Mouse (Mus musculus): ENCODE data around the gene Errfi1. TPM values are rescaled to one million over a fixed set of nuclear protein-coding genes. Genes with fewer than 3 reads are reported as not detected.

Gene Errfi1
- total RNA-seq (2014; rRNA removed; ENCODE audit: low replicate concordance), result 16.0 and 33.7 TPM in 2 replicates
- 7.4 and 7.9 TPM in 2 replicates for polyA plus RNA-seq (2015; fragmentation: Nextera tagmentation; extraction: Ambion mirVana)

GRCm38 (mm10) chr4:150853680-150854461 lies at the start of gene Errfi1:
Gene Errfi1 (plus strand): TSS chr4:150853919.
- Histone ChIP-seq H3K4me3 (ENCODE audit: low read depth, low read length) (peak within 1 kb of the TSS; percentile 82), H3K9me3 (replicated peaks; ENCODE audit: control insufficient read depth, low read length) (no peaks in the 10 kb centered on the region), H3K36me3 (replicated peaks; ENCODE audit: control insufficient read depth, insufficient read depth, low read length) (no peaks in the 10 kb centered on the region), H3K27me3 (ENCODE audit: control insufficient read depth, insufficient read depth, low read length) (peaks cover 10% of the 10 kb centered on the region; the same call in 1 of the 2 replicates), H3K4me2 (ENCODE audit: low read depth, low read length) (peak within 1 kb of the TSS; percentile 91), H3K4me1 (ENCODE audit: control insufficient read depth, insufficient read depth) (peaks cover 5% of the 10 kb centered on the region), H3K9ac (replicated peaks; ENCODE audit: low read depth, low read length) (no peak within 1 kb of the TSS), H3K27ac (ENCODE audit: low read depth) (peak within 1 kb of the TSS; percentile 15; the same call in 1 of the 2 replicates)
- DNase-seq (ENCODE audit: low spot score), result no peak
- TF ChIP-seq CTCF (IDR thresholded peaks at IDR 0.05; ENCODE audit: low read depth) (no peak), EP300 (IDR thresholded peaks at IDR 0.05; ENCODE audit: low read depth) (no peak)
- ATAC-seq (ENCODE audit: insufficient read depth, low read depth), result no peak
- WGBS, result 69% methylated on average over 13 of the region's 13 CpGs

GRCm38 (mm10) chr4:150804204-150804603 lies 49.5 kb upstream of the Errfi1 start:
- WGBS, result 78% methylated on average over 6 of the region's 6 CpGs
- no peak for ATAC-seq (ENCODE audit: insufficient read depth, low read depth)
- TF ChIP-seq CTCF (IDR thresholded peaks at IDR 0.05; ENCODE audit: low read depth) (no peak), EP300 (IDR thresholded peaks at IDR 0.05; ENCODE audit: low read depth) (no peak)
- Histone ChIP-seq H3K4me1 (ENCODE audit: control insufficient read depth, insufficient read depth) (peaks cover 23% of the 10 kb centered on the region), H3K27me3 (ENCODE audit: control insufficient read depth, insufficient read depth, low read length) (no peaks in the 10 kb centered on the region), H3K4me2 (ENCODE audit: low read depth, low read length) (no peak overlapping the region), H3K36me3 (replicated peaks; ENCODE audit: control insufficient read depth, insufficient read depth, low read length) (no peaks in the 10 kb centered on the region), H3K27ac (ENCODE audit: low read depth) (no peak overlapping the region), H3K9ac (replicated peaks; ENCODE audit: low read depth, low read length) (no peak overlapping the region), H3K4me3 (ENCODE audit: low read depth, low read length) (no peak overlapping the region), H3K9me3 (replicated peaks; ENCODE audit: control insufficient read depth, low read length) (no peaks in the 10 kb centered on the region)
- no peak for DNase-seq (ENCODE audit: low spot score)

DNA sequence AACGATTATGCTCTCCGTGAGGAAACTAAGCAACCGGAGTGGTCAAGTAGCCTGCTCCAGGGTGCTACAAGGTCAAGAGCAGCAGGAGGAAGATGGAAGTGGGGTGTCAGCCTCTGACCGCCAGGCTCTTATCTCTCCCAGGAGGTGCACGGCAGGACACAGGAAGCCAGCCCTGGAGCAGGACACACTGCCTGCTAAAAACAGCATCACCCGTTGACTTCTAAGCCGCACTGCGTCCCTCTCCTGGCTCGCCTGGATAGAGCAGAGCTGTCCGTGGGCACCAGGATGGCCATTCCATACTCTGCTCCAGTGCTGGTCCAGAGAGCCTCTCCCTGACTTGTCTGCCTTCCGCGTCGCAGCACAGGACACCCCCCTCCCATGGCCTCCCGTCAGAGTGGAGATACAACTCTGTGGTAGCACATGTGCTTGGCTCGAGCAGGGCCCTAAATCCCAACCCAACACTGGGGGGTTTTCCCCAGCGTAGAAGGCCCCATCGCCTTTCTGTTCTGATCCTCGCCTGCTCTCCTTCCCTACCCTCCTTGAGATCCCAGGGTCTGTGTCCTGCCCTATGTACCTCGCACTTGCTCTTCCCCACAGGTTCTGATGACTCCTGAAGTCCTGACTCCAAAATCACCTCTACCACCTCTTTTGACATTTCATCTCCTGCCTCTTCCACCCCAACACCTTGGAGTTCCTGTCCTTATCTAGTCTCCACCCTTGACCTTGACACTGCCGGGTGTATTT lies 45.8 kb upstream of the Errfi1 start:
- ATAC-seq (ENCODE audit: insufficient read depth, low read depth) (peak; percentile 59), DNase-seq (ENCODE audit: low spot score) (peak; percentile 14)
- no peaks in the 10 kb centered on the region for H3K36me3 ChIP-seq (replicated peaks; ENCODE audit: control insufficient read depth, insufficient read depth, low read length)
- WGBS, result 15% methylated on average over 20 of the region's 20 CpGs
- H3K9ac ChIP-seq (replicated peaks; ENCODE audit: low read depth, low read length), result no peak overlapping the region
- no peak for TF ChIP-seq EP300 (IDR thresholded peaks at IDR 0.05; ENCODE audit: low read depth)
- TF ChIP-seq CTCF (IDR thresholded peaks at IDR 0.05; ENCODE audit: low read depth), result no peak
- H3K4me3 ChIP-seq (ENCODE audit: low read depth, low read length), result no peak overlapping the region
- peaks cover 9% of the 10 kb centered on the region for H3K4me1 ChIP-seq (ENCODE audit: control insufficient read depth, insufficient read depth)
- H3K9me3 ChIP-seq (replicated peaks; ENCODE audit: control insufficient read depth, low read length), result no peaks in the 10 kb centered on the region
- peak overlapping the region; percentile 22 for H3K4me2 ChIP-seq (ENCODE audit: low read depth, low read length)
- no peaks in the 10 kb centered on the region for H3K27me3 ChIP-seq (ENCODE audit: control insufficient read depth, insufficient read depth, low read length)
- peak overlapping the region; percentile 61 for H3K27ac ChIP-seq (ENCODE audit: low read depth)

GRCm38 (mm10) chr4:150808471-150808847 lies 45.3 kb upstream of the Errfi1 start:
- Histone ChIP-seq H3K27ac (ENCODE audit: low read depth) (peak overlapping the region; percentile 61), H3K4me1 (ENCODE audit: control insufficient read depth, insufficient read depth) (peaks cover 9% of the 10 kb centered on the region), H3K9ac (replicated peaks; ENCODE audit: low read depth, low read length) (no peak overlapping the region), H3K9me3 (replicated peaks; ENCODE audit: control insufficient read depth, low read length) (no peaks in the 10 kb centered on the region), H3K4me3 (ENCODE audit: low read depth, low read length) (no peak overlapping the region), H3K4me2 (ENCODE audit: low read depth, low read length) (peak overlapping the region; percentile 22), H3K36me3 (replicated peaks; ENCODE audit: control insufficient read depth, insufficient read depth, low read length) (no peaks in the 10 kb centered on the region), H3K27me3 (ENCODE audit: control insufficient read depth, insufficient read depth, low read length) (no peaks in the 10 kb centered on the region)
- ATAC-seq (ENCODE audit: insufficient read depth, low read depth) (peak; percentile 80), DNase-seq (ENCODE audit: low spot score) (peak; percentile 62)
- TF ChIP-seq EP300 (IDR thresholded peaks at IDR 0.05; ENCODE audit: low read depth) (no peak), CTCF (IDR thresholded peaks at IDR 0.05; ENCODE audit: low read depth) (no peak)
- 18% methylated on average over 12 of the region's 12 CpGs for WGBS

- H3K9me3 ChIP-seq (replicated peaks; ENCODE audit: control insufficient read depth, low read length), result no peaks in the 10 kb centered on the region
- no peaks in the 10 kb centered on the region for H3K27me3 ChIP-seq (ENCODE audit: control insufficient read depth, insufficient read depth, low read length)
- no peaks in the 10 kb centered on the region for H3K36me3 ChIP-seq (replicated peaks; ENCODE audit: control insufficient read depth, insufficient read depth, low read length)
- peak overlapping the region; percentile 6; the same call in 1 of the 2 replicates for H3K4me3 ChIP-seq (ENCODE audit: low read depth, low read length)
- no peak for TF ChIP-seq CTCF (IDR thresholded peaks at IDR 0.05; ENCODE audit: low read depth)
- no peak for TF ChIP-seq EP300 (IDR thresholded peaks at IDR 0.05; ENCODE audit: low read depth)
- no peak overlapping the region for H3K9ac ChIP-seq (replicated peaks; ENCODE audit: low read depth, low read length)
- WGBS, result 27% methylated on average over 9 of the region's 9 CpGs
- ATAC-seq (ENCODE audit: insufficient read depth, low read depth) (no peak), DNase-seq (ENCODE audit: low spot score) (no peak)
- peaks cover 9% of the 10 kb centered on the region for H3K4me1 ChIP-seq (ENCODE audit: control insufficient read depth, insufficient read depth)
- peak overlapping the region; percentile 61 for H3K27ac ChIP-seq (ENCODE audit: low read depth)
- H3K4me2 ChIP-seq (ENCODE audit: low read depth, low read length), result peak overlapping the region; percentile 22; the same call in 1 of the 2 replicates
Observed at GRCm38 (mm10) chr4:150809323-150809722, 44.4 kb upstream of the Errfi1 start.
